In genomic region chr11:62537590-62537989, GRCm38 (mm10) we compare ENCODE assay signal across 8 mouse cellular contexts. TPM values are rescaled to one million over a fixed set of nuclear protein-coding genes. Genes with fewer than 3 reads are reported as not detected.
DNase-seq lines count a peak whose midpoint lies in the region; ATAC-seq and TF ChIP-seq lines count a peak whose summit lies in the region.

No protein-coding gene starts in this region.

- H3K4me3 ChIP-seq in heart, embryonic 12.5 days, result no peak overlapping the region
- H3K4me3 ChIP-seq in ES-E14 (ENCODE audit: insufficient read depth in 1 of 2, low read depth in 1 of 2, low read length in 2 of 2, poor library complexity in 1 of 2, severe bottlenecking in 1 of 2), result peak overlapping the region; percentile 58 to 94
- peak overlapping the region; percentile 85 for H3K4me3 ChIP-seq in forebrain, postnatal 0 days (ENCODE audit: low read depth, low read length)
- H3K4me3 ChIP-seq in midbrain, embryonic 10.5 days, result peak overlapping the region; percentile 90

- H3K27ac ChIP-seq in heart, embryonic 12.5 days (ENCODE audit: poor library complexity, severe bottlenecking), result no peak overlapping the region
- no peak overlapping the region for H3K27ac ChIP-seq in ES-E14 (ENCODE audit: insufficient read depth, low read depth, low read length, poor library complexity, severe bottlenecking)
- no peak overlapping the region for H3K27ac ChIP-seq in forebrain, postnatal 0 days (ENCODE audit: low read depth, low read length)
- peak overlapping the region; percentile 95 for H3K27ac ChIP-seq in midbrain, embryonic 10.5 days (replicated peaks)

- H3K4me2 ChIP-seq in heart, embryonic 12.5 days, result peak overlapping the region; percentile 10
- H3K4me2 ChIP-seq in forebrain, postnatal 0 days (ENCODE audit: low read depth), result peak overlapping the region; percentile 81

- no peak for ATAC-seq in heart, embryonic 12.5 days (ENCODE audit: insufficient number of reproducible peaks, low FRiP score)
- ATAC-seq in forebrain, postnatal 0 days, result no peak

- WGBS in heart, embryonic 12.5 days, result 44% methylated on average over 7 of the region's 7 CpGs
- 10% methylated on average over 7 of the region's 7 CpGs for WGBS in forebrain, postnatal 0 days
- WGBS in midbrain, embryonic 10.5 days, result 43% methylated on average over 7 of the region's 7 CpGs

- DNase-seq in heart, adult 8-10 months (ENCODE audit: low spot score), result no peak
- DNase-seq in ES-E14 (ENCODE audit: low read depth, low spot score), result no peak
- DNase-seq in forebrain, postnatal 0 days, result peak; percentile 38
- no peak for DNase-seq in midbrain, embryonic 10.5 days (ENCODE audit: low spot score)
- DNase-seq in ovary, postnatal 10 days (ENCODE audit: low spot score), result no peak
- DNase-seq in cerebellum, postnatal 4 days (ENCODE audit: low spot score in 2 of 2), result no peak
- DNase-seq in lung, postnatal 10 days, result no peak

- in situ Hi-C loops in ES-E14 (cut with MboI; ENCODE audit: low sequenced_read_pairs in 2 of 2, unreplicated experiment in 2 of 2), result no loop called here

- H3K4me1 ChIP-seq in heart, embryonic 12.5 days (replicated peaks), result 0 out of 2 replicates have a peak, but pooled peaks cover 3% of the 10 kb centered on the region
- peaks cover 5 to 12% of the 10 kb centered on the region in 2 experiments for H3K4me1 ChIP-seq in ES-E14 (ENCODE audit: control insufficient read depth in 2 of 2, insufficient read depth in 2 of 2, low read length in 2 of 2, poor library complexity in 1 of 2)
- H3K4me1 ChIP-seq in forebrain, postnatal 0 days (ENCODE audit: insufficient read depth), result peaks cover 9% of the 10 kb centered on the region
- H3K4me1 ChIP-seq in midbrain, embryonic 10.5 days, result peaks cover 23% of the 10 kb centered on the region

- 0 out of 2 replicates have a peak, but pooled peaks cover 3% of the 10 kb centered on the region for H3K36me3 ChIP-seq in heart, embryonic 12.5 days
- peaks cover 7% of the 10 kb centered on the region for H3K36me3 ChIP-seq in ES-E14 (ENCODE audit: control insufficient read depth, insufficient read depth, low read length, poor library complexity, severe bottlenecking)
- 0 out of 2 replicates have a peak, but pooled peaks cover 13% of the 10 kb centered on the region for H3K36me3 ChIP-seq in forebrain, postnatal 0 days (ENCODE audit: insufficient read depth)
- peaks cover 30% of the 10 kb centered on the region for H3K36me3 ChIP-seq in midbrain, embryonic 10.5 days

- H3K9ac ChIP-seq in heart, embryonic 12.5 days, result no peak overlapping the region
- H3K9ac ChIP-seq in ES-E14 (ENCODE audit: insufficient read depth, low read depth, low read length, poor library complexity, severe bottlenecking), result peak overlapping the region; percentile 62
- H3K9ac ChIP-seq in forebrain, postnatal 0 days, result 0 out of 2 replicates have a peak overlapping the region, but pooled peaks have one; percentile 19

- TF ChIP-seq CTCF in forebrain, postnatal 0 days (IDR thresholded peaks at IDR 0.05; ENCODE audit: low read depth), result no peak

- H3K27me3 ChIP-seq in heart, embryonic 12.5 days (replicated peaks), result peaks cover 23% of the 10 kb centered on the region; the same call in 1 of the 2 replicates
- no peaks in the 10 kb centered on the region for H3K27me3 ChIP-seq in forebrain, postnatal 0 days (ENCODE audit: insufficient read depth, low read length)
- peaks cover 27% of the 10 kb centered on the region for H3K27me3 ChIP-seq in midbrain, embryonic 10.5 days (ENCODE audit: low read depth, poor library complexity, severe bottlenecking)

- no peaks in the 10 kb centered on the region for H3K9me3 ChIP-seq in heart, embryonic 12.5 days (replicated peaks)
- H3K9me3 ChIP-seq in ES-E14 (ENCODE audit: control insufficient read depth, insufficient read depth, low read depth, low read length), result no peaks in the 10 kb centered on the region
- H3K9me3 ChIP-seq in forebrain, postnatal 0 days (ENCODE audit: low read length), result no peaks in the 10 kb centered on the region
- no peaks in the 10 kb centered on the region for H3K9me3 ChIP-seq in midbrain, embryonic 10.5 days (replicated peaks)

TF ChIP-seq in ES-E14, 5 proteins besides CTCF, POLR2A, EP300 and RAD21:
- TF ChIP-seq ZNF384 (IDR thresholded peaks at IDR 0.05; ENCODE audit: low read depth, low read length) (no peak), HCFC1 (IDR thresholded peaks at IDR 0.05; ENCODE audit: borderline replicate concordance, insufficient read depth, low read length) (no peak), MAFK (IDR thresholded peaks at IDR 0.05; ENCODE audit: insufficient read depth, low read depth, low read length) (no peak), CHD2 (IDR thresholded peaks at IDR 0.05; ENCODE audit: low read depth, low read length) (no peak), ZC3H11A (IDR thresholded peaks at IDR 0.05; ENCODE audit: borderline replicate concordance, low read depth, low read length) (no peak)
TF ChIP-seq in ES-E14: peak in this region for 0.

RNA-seq across cellular contexts. Expression of gene Cenpv, which starts 1.5 kb away (rescaled TPM):
- polyA plus RNA-seq in heart, embryonic 12.5 days (2016; fragmentation: Nextera tagmentation; extraction: Ambion mirVana), result 19.7 and 22.1 TPM in 2 replicates
- total RNA-seq in heart, adult 8-10 months (2022), result 10 to 100 TPM; 21.2 to 27.5 (median 24.5) TPM
- 66.5 and 68.0 TPM in 2 replicates for total RNA-seq in ES-E14 (2012; rRNA removed)
- 79.0 and 112 TPM in 2 replicates for total RNA-seq in forebrain, postnatal 0 days (2014; rRNA removed)
- 50.8 and 68.0 TPM in 2 replicates for polyA plus RNA-seq in forebrain, postnatal 0 days (2015; fragmentation: Nextera tagmentation; extraction: Ambion mirVana)
- polyA plus RNA-seq in midbrain, embryonic 10.5 days (2016; fragmentation: Nextera tagmentation; extraction: Ambion mirVana), result 41.7 and 53.7 TPM in 2 replicates

RNA-seq across cellular contexts. Expression of gene Ubb, which starts 13.4 kb away (rescaled TPM):
- 2,594 and 2,627 TPM in 2 replicates for polyA plus RNA-seq in heart, embryonic 12.5 days (2016; fragmentation: Nextera tagmentation; extraction: Ambion mirVana)
- total RNA-seq in heart, adult 8-10 months (2022), result 100 to 1,000 TPM; 692 to 761 (median 719) TPM
- total RNA-seq in ES-E14 (2012; rRNA removed), result 1,350 and 1,664 TPM in 2 replicates
- 1,115 and 1,190 TPM in 2 replicates for total RNA-seq in forebrain, postnatal 0 days (2014; rRNA removed)
- 4,663 and 5,112 TPM in 2 replicates for polyA plus RNA-seq in forebrain, postnatal 0 days (2015; fragmentation: Nextera tagmentation; extraction: Ambion mirVana)
- 3,322 and 3,606 TPM in 2 replicates for polyA plus RNA-seq in midbrain, embryonic 10.5 days (2016; fragmentation: Nextera tagmentation; extraction: Ambion mirVana)

RNA-seq across cellular contexts. Expression of gene Trpv2, which starts 36.7 kb away (rescaled TPM):
- 4.3 and 4.6 TPM in 2 replicates for polyA plus RNA-seq in heart, embryonic 12.5 days (2016; fragmentation: Nextera tagmentation; extraction: Ambion mirVana)
- 1 to 10 TPM; 1.6 to 4.1 (median 1.8) TPM for total RNA-seq in heart, adult 8-10 months (2022)
- total RNA-seq in ES-E14 (2012; rRNA removed), result 9.8 and 13.4 TPM in 2 replicates
- total RNA-seq in forebrain, postnatal 0 days (2014; rRNA removed), result 38.1 and 46.6 TPM in 2 replicates
- polyA plus RNA-seq in forebrain, postnatal 0 days (2015; fragmentation: Nextera tagmentation; extraction: Ambion mirVana), result 21.6 and 26.2 TPM in 2 replicates
- 3.5 and 6.4 TPM in 2 replicates for polyA plus RNA-seq in midbrain, embryonic 10.5 days (2016; fragmentation: Nextera tagmentation; extraction: Ambion mirVana)
